Mouse (Mus musculus) c-Kit-positive CD71-negative TER-119-negative erythroid progenitor cells, embryonic 14.5 days (primary cell): ENCODE measurements at regions not wholly inside any gene's neighbourhood (a gene's known extent, or its start where the extent isn't known, plus 50 kb on each side); places are given as distances from the start of the nearest gene placed in this dataset.
"Not testable (repeated sequence)": the region's sequence is repeated elsewhere in the genome, so short reads cannot be mapped to it uniquely, and the experiment has no call there.

Experiments
- DNase-seq: peaks from one replicate; pipeline ENCODE4 v3.0.0-alpha.2; 2013; ENCODE audit warnings: low read depth

DNA sequence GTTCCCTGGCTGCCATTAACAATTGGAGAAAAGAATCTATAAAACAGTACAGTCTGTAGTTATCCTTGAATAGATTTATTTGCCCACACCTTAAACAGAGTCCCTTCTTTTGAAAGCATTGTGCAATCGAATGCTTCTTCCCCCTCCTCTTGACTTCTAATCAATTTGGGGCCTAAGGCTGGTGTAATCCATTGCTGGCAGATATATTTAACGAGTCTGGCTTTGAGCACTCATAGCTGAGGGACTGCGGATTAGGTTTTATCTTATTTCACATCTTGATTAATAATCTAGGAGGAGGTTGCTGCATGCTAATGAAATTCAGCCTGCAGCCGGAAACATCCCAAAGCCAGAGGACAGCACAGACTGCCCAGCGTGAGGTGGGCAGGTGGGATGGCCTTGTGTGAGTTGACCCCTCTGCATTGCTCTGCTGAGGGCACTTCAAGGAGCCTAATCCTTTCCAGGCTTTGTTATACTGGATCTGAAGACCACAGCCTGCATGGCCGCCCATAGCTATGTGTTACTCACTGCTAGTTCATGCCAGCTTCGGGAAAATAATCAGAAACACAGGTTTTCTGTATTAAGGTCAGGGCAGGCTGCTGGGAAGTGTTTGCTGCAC, 163.6 kb downstream of the Mterf1b start:
- DNase-seq, result no peak

DNA sequence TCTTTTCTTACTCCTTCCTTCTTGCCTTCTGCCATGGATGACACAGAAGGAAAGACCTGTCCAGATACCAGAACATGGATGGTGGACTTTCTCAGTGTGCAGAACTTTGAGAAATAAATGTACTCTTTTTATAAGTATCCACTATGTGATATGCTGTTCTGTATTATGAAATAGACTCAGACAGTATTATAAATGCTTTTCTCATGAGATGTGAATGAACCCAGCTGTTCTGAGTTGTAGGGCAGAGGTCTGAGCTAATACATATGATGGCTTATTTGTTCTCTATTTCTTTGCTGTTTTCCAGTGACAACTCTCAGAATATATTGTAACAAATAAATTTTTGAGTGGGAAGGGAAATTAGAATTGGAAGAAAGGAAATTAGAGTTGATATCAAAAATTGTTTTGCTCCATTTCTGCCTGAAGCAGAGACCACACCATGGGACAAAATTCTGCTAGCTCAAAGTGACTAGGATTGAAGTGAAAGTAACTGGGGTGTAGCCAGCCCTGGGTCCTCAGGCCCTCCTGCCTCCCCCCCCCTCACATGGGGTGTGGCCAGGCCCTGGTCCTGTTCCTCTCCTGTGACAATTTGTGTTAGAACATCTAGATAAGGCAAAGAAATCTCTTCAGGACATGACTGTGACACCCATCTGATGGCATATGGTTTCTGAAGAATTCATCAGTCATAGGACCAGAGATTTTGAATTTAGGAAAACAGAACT, 164.5 kb downstream of the Mterf1b start:
- DNase-seq, result not testable (repeated sequence)

DNA sequence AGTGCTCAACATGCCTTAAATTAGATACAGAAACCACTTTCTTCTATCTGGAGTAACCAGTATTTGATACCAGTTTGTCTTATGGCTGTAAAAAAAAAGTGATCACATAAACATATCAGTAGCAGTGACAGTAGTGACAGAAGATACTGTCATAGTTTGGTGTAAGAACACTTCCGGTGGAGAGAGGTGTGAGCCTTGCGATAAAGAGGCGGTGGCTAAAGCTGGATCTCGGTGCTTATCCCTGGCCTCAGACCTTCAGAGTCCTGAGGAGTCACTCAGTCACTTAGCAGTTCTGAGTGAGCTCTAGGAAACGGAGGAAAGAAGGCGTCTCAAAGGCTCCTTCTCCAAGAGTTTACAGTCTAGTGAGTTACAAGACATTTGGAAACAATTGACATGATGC, 169.4 kb downstream of the Mterf1b start:
- DNase-seq, result not testable (repeated sequence)

DNA sequence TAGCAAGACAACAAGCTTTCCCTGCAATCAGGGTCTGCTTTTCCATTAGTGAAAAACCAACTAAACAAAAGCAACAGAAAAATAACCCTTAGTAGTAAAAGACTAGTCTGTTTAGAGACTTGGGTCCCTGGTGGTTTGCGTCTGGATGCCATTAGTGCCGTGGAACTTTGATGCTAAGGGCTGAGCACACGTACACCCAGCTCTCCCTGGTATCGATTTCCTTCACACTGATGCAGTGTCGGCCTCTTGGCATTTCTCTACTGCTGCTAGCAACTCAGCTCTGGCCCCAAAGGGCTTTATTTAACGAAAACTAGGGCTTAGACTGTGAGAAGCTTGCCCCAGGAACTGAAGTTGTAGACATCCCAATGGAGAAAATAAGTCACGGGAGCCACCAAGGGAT, 192.6 kb downstream of the Mterf1b start:
- DNase-seq, result not testable (repeated sequence)

DNA sequence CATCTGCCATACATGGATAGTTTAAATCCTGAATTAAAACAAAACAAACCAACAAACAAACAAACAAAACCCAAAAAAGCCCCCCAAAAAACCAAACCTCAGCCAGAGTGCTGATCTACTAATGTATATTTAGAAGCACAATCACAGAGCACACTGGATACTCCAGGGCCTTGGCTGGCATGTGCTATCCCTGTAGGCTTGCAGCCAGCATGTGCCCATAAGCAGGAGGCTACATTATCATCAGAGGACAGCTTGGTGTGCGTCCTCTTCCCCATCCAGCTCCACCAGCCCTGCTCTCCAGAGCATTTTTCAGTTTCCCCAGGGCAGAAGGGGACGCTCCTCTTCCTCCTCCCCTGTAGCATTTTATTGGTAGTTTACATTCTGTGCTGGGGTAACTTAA, 198.9 kb downstream of the Mterf1b start:
- DNase-seq, result no peak

DNA sequence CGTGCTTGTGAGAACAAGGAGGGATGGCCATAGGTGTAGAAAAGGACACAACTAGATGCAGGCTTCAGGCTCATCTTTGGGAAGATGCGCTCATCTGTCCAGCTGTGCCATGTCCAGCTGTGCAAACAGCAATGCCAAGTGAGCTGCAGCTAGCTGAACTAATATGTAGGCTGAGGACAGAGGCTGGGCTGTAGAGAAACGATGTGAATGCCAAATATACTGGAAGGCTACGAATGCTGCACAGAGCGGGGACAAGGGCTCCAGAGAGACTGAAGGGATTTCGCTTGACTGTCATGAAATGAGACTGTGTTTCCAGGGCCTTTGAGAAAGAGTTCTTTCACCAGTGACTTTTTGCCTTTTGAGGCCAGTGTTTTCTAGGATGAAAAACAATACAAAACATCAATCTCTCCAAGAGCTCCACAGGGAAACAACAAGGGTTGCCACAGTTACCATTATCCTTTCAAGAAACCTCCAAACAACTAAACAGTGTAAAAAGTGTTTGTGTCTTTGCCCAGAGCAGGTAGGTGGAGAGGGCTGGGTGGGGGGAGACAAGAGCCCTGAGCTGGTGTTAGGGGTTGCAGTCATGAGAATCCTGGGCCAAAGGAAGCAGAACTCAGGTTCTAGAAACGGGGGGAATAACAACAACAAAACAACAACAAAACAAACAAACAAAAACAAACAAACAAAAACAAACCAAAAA, 202.3 kb downstream of the Mterf1b start:
- not testable (repeated sequence) for DNase-seq

DNA sequence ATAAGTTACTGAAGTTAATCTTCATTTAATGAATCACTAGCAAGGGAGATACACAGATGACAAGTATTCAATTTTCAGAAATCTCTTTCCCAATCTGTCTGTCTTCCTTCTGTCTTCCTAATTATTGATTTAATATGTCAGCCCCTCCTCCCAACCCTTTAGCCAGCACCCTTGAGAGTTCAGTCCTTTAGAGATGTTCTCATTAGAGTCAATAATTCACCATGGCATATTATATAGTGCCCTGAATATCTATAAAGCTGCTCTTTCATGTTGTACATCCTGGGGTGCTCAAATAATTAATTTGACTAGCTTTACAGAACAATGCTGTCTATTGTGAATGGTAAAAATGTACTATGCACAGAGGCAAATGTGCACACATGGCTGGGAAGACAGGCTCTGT, 205.9 kb downstream of the Mterf1b start:
- no peak for DNase-seq

DNA sequence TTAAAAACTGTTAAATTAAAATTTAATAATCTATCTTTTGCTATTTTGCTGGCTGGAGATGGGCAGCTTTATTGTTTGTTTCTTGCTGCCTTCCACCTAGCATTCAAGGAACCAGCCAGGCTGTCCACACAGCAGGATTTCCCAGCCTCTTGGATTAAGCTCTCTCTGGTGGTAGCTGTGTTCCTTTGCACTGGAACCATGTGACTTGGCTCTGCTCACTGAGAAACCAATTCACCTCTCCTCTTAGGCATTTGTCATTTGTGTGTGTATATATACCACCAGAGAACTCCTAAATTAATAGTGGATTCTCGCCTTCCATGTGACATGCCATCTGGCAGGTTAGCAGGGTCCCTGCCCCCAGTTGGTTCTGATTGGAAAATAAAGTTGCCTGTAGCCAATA, 225.6 kb downstream of the Mterf1b start:
- no peak for DNase-seq
